Mouse (Mus musculus): ENCODE data around the gene Gm26602.

Gm26602 gene

DNA sequence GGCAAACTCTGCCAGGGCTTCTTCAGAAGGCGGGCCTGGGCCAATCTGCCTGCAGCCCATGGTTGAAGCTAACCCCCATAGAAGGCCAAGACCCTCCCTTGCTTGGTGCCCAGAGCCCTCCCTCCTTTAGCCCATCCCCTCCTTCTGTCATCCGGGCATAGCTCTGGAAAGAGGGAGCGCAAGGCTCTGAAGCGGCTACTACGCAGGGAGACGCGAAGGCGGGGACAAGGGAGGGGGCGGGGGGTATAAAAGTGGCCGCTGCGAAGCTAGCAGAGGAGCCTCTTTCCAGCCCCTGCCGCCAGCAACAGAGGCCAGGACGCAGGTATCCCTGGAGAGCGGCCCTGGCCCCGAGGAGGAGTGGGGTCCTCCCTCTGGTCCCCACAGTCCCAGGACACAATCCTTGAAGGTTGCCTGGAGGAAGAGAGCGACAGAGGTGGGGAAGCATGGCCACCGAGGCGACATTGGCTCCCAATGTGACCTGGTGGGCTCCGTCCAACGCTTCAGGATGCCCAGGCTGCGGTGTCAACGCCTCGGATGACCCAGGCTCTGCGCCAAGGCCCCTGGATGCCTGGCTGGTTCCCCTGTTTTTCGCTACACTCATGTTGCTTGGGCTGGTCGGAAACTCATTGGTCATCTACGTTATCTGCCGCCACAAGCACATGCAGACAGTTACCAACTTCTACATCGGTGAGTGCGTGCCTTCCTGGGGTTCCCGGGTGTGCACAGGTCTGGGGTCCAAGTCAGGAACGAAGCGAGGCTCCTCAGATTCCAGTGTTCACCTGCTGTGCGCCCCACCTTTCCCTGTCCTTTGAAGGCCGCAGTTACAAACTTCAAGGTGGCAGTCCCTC is 7.8 kb downstream of the Gm26602 start:
- no peak for DNase-seq

DNA sequence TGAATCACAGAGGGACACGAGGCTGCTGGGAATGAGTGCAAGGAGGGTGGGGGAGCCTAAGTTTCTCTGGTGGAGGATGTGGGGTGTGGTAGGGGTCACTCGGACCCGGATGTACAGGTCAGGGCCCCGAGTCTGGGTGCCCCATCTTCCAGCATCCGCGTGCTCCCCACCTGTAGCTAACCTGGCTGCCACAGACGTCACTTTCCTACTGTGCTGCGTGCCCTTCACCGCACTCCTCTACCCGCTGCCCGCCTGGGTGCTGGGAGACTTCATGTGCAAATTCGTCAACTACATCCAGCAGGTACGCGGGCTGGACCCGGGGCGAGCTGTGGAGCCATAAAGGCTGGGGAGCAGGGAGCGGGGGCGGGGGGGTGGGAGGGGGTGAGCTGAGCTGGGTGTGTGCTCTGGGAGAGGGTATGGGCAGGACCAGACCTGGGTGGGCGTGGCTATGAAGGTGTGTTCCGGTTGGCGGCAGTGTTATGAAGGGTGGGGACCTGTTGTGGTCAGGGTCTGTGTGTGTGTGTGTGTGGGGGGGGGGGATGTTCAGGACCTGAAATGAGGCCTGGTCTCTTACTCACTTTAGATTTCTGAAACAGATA is 8.7 kb downstream of the Gm26602 start:
- no peak for DNase-seq

DNA sequence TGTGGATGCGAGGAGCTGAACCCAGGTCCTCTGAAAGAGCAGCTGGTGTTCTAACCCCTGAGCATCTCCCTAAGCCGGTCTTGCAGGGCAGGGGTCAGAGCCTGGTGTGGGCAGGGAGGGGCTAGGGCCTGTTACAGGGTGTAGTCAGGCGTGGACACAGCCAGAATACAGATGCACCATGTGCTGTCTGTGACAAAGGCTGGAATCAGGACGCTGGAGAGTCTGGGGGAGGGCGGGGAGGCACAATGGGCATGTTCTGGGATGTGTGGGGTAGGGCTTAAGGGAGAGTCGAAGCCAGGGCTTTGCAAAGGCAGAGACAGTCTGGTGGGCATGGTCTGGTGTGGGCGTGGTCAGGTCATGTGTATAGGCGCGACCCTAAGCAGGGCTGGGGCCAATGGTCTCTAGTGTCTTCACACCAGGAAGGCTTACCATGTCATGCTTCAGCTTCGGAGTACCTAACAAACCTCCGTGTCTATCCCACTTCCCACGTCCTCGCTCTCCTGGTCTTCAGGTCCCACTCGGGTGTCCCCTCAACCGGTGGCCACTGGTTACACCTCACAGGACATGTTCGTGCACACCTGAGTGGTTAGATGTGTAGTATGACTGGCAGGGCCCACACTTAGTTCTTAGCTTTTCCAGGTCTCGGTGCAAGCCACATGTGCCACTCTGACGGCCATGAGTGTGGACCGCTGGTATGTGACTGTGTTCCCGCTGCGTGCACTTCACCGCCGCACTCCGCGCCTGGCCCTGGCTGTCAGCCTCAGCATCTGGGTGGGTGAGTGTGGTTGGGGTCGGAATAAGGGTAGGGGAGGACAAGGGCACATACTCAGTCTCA is 9.6 kb downstream of the Gm26602 start:
- DNase-seq: no peak

DNA sequence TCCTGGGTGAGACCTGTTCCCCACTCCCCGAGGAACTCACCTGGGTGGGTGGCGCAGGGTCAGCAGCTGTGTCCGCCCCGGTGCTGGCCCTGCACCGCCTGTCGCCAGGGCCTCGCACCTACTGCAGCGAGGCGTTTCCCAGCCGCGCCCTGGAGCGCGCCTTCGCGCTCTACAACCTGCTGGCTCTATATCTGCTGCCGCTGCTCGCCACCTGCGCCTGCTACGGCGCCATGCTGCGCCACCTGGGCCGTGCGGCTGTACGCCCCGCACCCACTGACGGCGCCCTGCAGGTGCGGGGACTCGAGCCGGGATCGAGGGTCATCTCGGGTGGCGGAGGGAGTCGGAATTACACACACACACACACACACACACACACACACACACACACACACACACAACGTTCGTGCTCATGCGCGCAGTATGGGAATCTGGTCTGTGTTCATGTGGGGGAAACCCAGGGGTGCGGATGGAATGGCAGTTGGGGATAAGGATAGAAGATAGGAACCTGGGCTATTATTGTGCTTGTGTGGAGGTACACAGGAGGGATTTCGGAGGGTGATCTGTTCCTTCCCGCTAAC is 10.4 kb downstream of the Gm26602 start, which contains the start of gene R3hdm4:
Gene R3hdm4, minus strand, starts transcription at position 251 of the 578 bp plus-strand sequence.
- peak in 1 of 2 experiments; percentile 27 for DNase-seq

DNA sequence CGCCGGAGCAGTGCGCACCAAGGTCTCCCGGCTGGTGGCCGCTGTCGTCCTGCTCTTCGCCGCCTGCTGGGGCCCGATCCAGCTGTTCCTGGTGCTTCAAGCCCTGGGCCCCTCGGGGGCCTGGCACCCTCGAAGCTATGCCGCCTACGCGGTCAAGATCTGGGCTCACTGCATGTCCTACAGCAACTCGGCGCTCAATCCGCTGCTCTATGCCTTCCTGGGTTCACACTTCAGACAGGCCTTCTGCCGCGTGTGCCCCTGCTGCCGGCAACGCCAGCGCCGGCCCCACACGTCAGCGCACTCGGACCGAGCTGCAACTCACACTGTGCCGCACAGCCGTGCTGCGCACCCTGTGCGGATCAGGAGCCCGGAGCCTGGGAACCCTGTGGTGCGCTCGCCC is 10.9 kb downstream of the Gm26602 start:
- no peak for DNase-seq

DNA sequence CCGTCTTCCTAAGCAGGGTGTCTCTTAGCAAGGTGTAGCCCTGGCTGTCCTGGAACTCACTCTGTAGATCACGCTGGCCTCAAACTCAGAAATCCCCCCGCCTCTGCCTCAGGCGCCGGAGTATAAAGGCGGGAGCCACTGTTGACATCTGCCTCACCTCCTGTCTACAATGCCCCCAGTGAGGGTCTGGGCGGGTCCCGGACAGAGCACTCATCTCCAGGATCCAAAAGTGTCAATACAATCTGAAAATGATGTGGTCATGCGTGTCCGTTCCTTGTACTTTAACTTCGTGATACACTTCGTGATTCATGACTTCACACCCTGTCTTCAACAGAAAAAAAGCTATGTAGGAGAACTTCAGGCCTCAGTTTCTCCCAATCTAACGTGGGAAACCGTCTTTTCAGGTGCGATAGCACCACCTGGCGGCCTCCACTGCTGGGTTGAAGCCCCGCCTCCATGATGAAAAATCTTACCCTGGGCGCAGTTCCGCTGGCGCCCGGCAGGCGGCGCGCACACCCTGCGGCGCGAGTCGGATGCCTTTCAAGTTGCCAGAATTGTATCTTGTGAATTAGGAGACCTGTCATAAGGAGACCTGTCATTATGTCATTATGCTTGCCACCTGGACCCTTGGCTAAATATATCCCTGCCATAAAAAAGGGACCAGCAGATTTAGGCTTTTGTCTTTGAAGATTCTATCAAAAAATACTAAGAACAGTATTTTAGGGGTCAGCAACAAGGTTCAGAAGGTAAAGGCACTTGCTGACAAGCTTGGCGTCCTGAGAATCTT is 14.5 kb downstream of the Gm26602 start:
- DNase-seq: peak; percentile 97

DNA sequence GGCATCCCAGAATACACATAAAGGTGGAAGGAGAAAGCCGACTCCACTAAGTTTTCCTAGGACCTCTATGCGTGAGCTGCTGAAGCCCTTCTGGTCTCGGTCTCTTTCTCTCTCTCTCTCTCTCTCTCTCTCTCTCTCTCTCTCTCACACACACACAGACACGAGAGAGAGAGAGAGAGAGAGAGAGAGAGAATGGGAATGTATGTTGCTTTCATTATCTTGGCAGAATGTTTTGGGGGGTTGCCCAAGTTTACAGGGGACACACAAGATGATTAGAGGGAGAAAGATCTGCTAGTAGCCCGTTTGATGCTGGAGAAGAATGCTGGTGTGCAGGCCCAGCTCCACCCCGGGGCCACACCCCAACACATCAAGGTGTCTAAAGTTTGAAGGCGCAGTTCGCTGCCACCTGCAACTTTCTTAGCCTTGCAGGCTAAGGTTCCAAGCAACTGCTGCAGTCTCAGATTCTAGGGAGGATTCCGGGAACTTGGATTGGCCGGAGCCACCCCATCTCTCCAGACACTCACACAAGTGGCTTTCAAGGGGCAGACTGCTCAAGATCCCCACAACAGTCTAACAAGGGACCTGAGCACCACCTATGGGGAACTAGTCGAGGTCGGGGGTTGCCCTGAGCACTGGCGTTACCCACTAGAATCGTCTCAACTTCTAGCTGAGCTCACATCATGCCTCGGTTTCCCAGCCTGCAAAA is 15.3 kb downstream of the Gm26602 start:
- DNase-seq: peak; percentile 51 to 61

DNA sequence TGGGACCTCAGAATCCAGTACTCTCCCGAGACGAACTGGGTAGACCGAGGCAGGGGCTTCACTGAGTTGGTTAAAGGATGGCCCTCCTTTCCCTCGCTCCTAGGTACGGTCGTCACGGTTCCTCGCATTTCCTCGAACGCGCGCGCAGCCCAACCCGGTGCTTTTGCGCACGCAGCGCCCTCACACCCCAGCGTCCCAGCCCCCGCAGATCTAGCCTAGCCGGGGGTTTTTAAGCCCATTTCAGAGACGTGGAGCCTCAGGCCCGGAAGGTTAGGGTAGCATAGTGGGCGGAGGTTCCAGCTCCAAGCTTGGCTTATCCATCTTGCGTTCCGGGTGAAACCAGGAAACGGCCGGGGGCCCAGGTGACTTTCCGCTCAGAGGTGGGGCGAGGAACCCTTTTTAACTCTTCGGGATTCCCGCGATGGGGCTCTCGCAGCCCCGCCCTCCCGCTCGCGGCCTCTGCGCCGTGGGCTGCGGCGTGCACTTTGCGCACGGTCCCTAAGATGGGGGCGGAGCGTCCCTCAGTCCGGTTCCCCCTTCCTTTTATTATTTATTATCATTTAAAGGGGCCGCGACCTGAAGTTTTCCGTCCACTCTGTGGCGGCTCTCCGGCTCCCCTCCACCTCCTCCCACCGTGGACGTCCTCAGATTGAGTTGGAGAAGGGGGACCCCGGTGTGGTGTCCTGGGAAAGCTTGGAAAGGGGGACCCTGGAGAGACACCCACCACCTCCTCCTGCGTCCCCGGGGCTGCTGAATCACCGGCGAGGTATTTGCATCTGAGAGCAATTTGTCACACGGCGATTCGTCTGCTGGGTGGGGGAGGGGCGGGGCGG is 16.1 kb downstream of the Gm26602 start, which contains the start of gene Arid3a:
Gene Arid3a, plus strand, starts transcription at position 553 of the 833 bp plus-strand sequence.
- DNase-seq: peak; percentile 90 to 91

DNA sequence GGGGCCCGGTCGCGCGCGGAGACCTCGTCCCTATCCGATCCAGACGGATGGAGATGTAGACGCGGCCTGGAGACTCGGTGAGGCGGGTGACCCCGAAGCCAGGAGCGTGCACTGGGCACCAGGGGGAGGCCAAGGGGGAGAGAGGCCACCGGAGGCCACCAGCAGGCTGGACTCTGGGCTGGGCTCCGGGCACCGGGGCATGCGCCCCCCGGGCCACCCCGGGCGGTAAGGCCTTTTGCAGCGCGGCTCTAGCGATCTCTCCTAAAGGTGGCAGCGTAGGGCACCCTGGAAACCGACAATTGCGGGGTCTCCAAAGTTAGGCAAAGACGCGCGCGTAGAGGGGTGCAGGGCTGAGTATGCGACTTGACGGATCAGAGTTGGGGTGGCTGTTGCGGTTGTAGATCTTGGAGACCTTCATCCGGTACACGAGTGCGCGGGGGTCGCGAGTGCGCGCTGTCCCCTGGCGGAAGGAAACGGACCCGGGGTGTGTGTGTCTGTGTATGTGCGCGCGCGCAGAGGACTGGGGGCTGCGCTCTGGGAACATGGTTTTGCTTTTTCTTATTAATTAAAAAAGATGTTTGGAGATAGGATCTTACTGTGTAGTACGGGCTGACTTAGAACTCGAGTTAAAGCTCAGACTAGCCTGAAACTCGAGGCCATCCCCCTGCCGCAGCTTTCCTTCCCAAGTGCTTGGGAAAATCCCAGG is 16.8 kb downstream of the Gm26602 start:
- peak; percentile 61 to 68 for DNase-seq

DNA sequence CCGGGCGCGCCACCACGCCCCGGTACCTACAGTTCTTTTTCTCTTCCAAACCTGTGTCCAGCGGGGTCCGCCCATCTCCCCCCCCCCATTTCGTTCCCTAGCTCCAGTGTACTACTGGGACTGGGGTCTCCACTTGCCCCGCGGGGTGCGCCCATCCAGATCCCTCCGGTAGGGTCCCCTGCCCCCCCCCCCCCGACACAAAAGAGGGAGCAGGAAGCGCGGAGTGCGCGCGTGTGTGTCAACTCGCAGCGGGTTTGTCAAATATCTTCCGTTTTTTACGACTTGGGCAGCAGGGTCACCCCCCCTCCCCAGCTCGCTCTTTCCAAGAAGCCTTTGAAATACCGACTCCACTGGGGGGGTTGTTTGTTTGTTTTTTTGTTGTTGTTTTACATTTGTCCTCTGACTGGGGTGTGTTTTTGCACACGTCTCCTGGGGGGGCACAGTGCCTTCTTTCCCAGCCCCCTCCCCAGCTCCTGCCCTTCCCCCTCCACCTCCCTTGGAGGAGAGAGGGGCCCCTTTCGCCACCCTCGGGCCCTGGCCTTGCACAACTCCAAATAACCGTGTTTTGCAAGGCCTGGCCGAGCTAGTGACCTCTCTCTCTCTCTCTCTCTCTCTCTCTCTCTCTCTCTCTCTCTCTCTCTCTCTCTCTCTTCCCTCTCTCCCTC is 17.5 kb downstream of the Gm26602 start:
- peak; percentile 52 to 56 for DNase-seq

DNA sequence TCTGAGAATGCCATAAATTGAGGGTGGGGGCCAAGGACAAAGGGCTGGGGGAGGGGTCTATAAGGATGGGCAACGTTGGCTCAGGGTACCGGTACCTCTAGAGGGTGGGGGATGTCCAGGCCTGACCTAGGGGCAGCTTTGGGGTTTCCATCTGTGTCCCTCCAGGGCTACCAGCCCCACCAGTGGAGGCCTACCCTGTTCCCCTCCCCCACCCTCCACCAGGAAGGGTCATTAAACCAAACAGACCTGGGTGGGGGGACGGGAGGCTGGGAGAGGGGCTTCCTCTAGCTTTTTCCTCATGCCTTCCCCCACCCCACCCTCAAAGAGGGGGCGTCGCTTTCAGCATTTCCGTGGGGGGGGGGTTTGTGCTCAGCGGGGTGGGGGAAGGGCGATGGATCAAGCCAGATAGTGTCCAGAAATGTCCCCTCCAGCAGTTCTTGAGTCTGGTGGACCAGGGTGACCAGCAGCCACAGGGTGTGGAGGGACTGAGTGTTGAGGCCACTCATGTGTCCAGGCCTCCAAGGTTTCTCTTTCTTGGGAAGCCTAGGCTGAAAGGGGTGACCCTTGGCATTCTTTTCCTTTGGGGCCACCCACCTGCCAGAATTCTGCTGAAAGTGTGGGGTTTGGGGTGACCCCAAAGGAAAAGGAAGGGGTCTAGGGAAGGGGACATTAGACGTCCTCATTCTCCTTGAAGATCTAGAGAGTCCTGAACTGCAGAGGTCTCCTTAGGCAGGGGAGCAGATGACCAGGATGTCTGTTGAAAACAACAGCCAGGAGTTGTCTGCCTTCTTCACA is 18.4 kb downstream of the Gm26602 start:
- DNase-seq: no peak

DNA sequence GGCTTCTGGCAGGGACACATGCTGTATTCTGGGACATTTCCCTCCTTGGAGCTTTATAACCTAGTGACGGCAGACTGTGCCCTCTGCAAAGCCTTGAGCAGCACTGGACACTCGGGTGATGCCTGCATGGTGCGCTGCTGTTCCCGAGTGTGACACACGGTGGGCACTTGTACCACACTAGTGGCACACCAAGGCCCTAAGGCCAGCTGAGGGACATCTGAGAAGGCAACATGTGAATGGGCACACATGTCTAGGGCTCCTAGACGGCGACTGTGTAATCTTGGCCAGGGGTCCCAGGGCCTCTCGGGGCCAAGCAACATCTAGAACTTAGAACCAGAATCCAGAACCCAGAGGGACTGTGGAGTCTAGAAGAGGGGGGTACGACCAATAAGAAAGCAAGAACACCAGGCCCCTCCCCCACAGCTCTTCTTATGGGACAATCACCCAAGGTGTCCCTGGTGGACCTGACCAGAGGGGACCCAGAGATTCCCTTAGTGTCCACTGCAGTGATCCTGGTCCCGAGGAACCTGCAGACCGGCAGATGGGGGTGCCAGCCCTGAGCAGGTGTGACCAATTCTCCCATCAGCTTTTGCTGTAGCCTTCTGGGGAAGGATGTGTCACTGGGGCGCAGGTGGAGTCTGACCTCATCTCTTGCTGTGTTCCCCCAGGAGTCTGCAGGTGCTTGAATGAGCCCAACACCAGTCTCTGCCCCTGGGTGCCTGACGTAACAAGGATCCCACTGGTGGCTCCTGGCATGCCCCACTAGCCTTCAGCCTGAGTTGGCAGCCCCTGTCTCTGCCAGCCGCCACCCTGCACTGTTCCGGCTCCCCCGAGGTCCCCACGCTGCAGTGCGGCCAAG is 19.5 kb downstream of the Gm26602 start:
- no peak for DNase-seq

DNA sequence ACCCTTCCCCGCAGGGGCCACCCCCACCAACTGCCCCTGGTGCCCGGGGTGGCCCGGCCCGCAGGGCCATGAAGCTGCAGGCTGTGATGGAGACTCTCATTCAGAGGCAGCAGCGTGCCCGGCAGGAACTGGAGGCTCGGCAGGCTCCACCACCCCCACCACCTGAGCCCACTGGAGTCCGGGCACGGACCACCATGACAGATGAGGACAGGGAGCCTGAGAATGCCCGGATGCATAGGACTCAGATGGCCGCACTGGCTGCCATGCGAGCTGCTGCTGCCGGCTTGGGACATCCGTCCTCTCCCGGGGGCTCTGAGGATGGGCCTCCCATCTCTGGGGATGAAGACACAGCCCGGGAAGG is 20.1 kb downstream of the Gm26602 start:
- DNase-seq: no peak

DNA sequence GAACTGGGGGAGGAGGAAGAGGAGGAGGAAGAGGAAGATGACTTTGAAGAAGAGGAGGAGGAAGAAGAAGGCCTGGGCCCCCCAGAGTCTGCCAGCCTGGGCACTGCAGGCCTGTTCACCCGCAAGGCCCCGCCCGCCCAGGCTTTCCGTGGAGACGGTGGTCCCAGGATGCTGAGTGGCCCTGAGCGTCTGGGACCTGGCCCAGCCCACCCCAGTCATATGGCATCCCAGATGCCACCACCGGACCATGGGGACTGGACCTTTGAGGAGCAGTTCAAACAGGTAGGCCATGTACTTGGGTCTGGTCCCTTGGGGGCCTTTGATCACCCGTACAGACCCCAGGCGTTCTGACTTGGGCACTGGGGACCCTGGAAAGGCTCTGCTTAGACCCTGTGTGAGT is 21.1 kb downstream of the Gm26602 start:
- DNase-seq: no peak

DNA sequence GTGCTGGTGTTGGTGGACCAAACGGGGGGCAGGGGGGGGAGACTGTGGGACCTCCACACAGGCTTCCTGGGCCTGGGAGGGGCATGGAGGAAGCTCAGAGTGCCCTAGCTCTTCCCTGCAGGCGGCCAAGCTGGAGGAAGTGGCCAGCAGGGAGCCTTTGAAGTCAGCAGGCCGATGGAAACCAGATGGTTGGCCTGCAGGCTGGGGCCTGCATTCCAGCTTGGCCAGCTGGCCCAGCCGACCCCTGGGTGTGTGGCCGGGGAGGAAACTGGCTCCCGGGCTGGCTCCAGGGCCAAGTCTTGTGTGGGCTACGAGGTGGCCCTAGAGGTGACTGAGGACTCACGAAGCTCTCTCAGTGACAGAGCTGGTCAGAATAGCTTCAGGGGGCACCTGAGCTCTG is 22.1 kb downstream of the Gm26602 start:
- no peak for DNase-seq

DNA sequence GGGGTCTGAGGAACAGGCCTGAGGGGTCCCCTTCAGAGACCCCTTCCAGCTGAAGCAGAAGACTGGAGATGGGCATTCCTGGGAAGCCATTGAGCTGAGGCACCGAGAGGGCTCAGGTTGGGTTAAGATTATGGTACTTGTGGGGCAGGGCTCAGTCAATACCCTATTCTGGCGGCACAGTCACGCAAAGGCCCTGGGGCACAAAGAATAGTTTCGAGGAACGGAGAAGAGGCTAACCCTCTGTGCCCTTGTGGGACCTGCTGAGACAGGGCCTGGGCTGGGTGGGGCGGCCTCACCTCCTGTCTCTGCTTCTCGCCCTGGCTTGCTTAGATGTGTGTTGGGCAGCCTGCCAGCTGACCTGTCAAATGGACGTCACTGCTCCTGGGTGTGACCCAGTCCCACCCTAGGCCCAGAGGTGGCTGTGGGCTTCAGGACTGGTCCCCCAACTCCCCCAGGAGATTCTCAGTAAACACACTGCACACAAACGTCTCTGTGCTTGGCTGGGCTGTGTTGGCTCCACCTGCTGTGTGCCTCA is 22.6 kb downstream of the Gm26602 start:
- DNase-seq: no peak

DNA sequence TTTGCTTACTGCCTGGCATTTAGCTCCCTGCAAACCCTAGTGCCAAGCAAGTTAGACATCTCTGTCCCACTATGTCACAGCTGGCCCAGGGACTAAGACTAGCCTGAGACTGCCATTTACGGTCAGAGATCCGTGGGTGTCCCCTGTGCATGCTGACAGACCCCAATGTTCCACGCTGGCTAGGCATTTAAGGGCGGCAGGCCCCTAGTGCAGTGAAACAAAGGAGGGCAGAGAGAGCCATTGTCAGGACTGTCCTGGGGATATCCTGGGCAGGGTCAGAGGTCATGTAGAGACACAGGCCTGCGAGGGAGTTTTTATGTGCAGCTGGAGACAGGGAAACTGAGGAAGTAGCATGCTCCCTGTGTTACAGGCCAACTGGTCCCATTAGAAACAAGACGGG is 23.2 kb downstream of the Gm26602 start:
- no peak for DNase-seq

All from B cell, adult 2 months (primary cell).